Mouse (Mus musculus): ENCODE data around the gene Cbl.
"Not testable (repeated sequence)": the region's sequence is repeated elsewhere in the genome, so short reads cannot be mapped to it uniquely, and the experiment has no call there.

Gene Cbl

DNA sequence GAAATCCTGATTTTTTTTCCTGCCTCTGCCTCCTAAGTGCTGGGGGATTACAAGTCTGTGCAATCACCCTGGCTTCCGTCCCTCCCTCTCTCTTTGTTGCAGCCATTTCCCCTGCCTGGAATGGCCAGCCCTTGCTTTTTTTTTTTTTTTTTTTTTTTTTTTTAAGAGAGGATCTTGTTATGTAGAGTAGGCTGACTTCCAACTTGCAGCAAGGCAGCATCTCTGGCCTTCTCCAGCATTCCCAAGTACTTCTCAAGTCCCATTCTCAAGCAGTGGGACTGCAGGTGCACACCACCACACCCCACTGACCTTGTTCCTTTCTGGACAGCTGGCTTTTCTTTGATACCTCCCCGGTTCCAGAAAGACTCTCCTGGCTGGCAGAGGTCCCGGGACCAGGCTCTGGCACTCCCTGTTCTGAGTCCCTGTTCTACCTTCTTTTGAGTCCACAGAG is 106.5 kb downstream of the Cbl start:
- DNase-seq, result no peak

DNA sequence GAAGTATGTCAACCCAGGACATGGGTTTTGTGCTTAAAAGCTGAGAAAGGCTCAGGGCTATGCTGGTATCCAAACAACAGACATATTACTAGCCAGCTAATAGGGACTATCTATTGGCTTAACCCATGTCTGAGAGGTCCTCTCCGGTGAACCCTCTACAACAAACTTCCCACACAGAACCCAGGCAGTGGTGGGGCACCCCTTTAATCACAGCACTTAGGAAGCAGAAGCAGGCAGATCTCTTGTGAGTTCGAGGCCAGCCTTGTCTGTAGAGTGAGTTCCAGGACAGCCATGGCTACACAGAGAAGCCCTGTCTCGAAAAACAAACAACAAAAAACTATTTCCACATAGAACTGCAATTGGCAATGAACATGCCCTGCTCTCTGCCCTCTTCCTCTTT is 107.1 kb downstream of the Cbl start:
- DNase-seq, result no peak

DNA sequence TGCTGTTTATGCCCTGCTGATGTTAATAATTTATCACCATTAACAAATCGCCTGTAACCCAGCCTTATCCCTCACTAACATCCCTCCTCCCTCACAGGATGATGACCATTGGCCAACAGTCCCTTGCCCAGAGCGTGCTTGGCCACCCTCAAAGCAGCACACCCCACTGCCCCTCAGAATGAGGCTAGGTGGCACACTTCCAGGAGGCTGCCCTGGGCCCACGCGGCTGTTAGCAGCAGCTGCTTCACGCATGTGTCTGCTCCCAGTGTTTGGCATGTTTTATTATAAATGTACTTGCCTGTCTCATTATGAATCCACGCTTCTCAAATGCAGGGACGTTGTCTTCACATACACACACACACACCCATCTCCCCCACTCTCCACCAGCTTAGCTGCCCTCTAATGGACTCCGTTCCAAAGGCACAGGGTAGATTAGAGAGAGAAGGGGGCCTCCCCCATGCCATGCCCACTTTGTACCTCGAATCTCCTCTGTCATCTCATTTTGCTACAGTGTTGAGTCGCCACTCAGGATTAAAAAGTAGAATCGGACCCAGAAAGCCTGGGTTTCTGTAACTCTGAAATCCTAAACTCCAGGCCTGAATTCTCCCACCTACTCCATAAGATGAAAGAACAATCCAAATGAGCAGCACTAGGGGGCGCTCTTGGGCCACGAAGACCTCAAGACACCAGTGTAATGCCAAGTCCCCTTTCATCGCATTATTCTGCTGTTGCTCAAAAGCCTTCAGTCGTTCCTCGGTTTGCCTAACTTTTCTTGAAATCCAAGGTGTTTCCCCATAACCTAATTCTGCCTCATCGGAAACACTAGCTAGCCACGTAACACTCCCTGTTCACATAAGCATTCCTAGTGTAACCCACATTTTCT is 108.1 kb downstream of the Cbl start:
- peak; percentile 82 for DNase-seq

GRCm38 (mm10) chr9:44125026-44125425 is 108.8 kb downstream of the Cbl start:
- DNase-seq, result no peak

GRCm38 (mm10) chr9:44124317-44124716 is 109.5 kb downstream of the Cbl start:
- DNase-seq, result no peak

- no peak for DNase-seq
Observed at GRCm38 (mm10) chr9:44119948-44120465, 113.8 kb downstream of the Cbl start.

- DNase-seq, result no peak
Observed at GRCm38 (mm10) chr9:44119011-44119410, 114.8 kb downstream of the Cbl start.

GRCm38 (mm10) chr9:44116182-44116581 is 117.7 kb downstream of the Cbl start:
- DNase-seq, result no peak

DNA sequence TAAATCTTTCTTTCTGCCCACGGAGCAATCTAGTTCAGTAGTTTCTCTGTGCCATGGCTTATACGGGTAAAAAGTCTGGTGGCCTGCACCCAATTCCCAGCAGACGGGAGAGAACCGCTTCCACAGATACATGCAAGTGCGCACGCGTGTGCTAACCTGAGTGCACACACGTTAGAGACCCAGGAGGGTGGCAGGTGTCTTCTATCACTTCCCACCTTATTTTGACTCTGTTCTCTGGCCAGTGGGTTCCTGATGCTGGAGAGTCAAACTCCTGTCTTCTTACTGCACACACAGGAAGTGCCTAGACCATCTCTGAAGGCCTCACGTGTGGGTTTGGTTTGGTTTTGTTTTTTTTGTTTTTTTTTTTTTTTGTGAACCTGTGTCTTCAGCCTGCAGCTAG is 118.2 kb downstream of the Cbl start:
- no peak for DNase-seq

GRCm38 (mm10) chr9:44114453-44114852 is 119.4 kb downstream of the Cbl start:
- DNase-seq, result no peak

- DNase-seq, result peak; percentile 97
Observed at GRCm38 (mm10) chr9:44113105-44113789, 120.6 kb downstream of the Cbl start, which contains the start of the genes Gm49380 and Rnf26. Gene Gm49380 (minus strand): TSS chr9:44113500. Gene Rnf26 (minus strand): TSS chr9:44113517.

- DNase-seq, result not testable (repeated sequence)
Observed at GRCm38 (mm10) chr9:44111909-44112308, 121.9 kb downstream of the Cbl start.

- peak; percentile 68 for DNase-seq
Observed at GRCm38 (mm10) chr9:44109360-44110095, 124.3 kb downstream of the Cbl start.

DNA sequence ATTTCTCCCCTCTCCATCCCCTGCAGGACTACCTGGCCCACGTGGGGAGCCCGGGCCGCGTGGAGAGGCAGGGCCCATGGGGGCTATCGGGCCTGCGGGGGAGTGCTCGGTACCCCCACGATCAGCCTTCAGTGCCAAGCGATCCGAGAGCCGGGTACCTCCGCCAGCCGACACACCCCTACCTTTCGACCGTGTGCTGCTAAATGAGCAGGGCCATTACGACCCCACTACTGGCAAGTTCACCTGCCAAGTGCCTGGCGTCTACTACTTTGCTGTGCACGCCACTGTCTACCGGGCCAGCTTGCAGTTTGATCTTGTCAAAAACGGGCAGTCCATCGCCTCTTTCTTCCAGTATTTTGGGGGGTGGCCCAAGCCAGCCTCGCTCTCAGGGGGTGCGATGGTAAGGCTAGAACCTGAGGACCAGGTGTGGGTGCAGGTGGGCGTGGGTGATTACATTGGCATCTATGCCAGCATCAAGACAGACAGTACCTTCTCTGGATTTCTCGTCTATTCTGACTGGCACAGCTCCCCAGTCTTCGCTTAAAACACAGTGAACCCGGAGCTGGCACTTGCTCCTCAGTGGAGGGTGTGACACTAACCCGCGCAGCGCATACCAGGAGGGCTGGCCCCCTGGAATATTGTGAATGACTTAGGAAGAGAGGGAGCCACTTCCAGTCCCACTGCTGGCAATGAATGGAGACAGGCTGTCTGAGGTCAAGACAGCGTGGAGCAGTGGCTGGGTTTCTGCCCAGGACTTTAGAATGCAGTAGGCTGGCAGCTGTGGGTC is 125.4 kb downstream of the Cbl start:
- no peak for DNase-seq

DNA sequence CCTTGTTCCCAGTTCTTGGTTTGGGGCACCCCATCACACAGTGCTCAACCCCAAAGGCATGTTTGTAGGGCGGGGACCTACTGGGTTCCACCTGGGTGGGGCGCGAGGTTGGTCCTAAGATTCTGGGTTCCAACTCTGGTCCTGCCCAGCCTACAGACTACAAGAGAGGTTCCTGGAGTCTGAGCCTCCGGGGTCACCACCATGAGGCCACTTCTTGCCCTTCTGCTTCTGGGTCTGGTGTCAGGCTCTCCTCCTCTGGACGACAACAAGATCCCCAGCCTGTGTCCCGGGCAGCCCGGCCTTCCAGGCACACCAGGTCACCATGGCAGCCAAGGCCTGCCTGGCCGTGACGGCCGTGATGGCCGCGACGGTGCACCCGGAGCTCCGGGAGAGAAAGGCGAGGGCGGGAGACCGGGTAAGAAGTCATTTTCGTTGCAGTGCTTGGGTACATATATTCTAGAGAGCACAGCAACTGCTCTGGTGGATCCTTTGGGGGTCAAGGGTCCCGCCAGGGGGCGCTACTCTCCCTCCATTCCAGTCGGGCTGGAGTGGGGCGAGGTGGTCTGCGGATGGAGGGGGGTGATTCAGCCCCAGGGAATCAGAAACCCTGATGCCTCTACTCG is 126.2 kb downstream of the Cbl start:
- DNase-seq, result no peak

- DNase-seq, result peak; percentile 78
Observed at GRCm38 (mm10) chr9:44107110-44107509, 126.7 kb downstream of the Cbl start, which contains the start of gene C1qtnf5. Gene C1qtnf5 (plus strand): TSS chr9:44107245.

DNA sequence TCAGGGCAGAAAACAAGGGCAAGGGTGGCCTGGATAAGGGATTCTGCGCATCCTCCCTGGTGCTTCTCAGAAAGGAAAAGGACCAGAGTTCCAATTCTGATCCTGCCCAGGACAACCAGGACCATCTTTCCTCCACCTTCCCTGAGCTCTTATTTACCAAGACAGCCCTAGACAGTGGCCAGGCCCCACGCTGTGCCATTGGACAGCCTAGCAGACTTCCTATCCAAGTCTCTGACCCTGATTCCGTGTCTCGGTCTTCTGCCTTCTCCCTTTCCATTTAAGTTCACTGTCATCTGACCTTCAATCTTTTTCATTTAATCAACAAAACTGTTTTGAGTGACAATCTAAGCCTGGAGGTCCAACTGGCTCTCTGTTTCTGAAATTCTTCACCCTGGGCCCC is 127.3 kb downstream of the Cbl start:
- DNase-seq, result no peak

DNA sequence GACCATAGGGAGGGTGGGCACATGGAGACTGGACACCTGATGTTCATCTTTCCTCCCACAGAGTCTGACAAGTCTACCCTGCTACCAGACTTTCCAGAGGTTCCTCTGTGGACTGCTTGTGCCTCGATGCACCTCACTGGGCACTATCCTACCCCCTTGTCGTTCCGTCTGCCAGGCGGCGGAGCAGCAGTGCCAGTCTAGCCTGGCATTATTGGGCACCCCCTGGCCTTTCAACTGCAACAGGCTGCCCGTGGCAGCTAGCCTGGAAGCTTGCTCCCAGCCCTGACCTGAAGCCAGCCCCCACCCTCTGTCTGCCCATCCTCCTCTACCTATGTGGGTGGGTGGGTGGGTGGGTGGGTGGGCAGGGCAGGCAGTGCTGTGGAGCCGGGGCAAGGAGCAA is 127.7 kb downstream of the Cbl start:
- no peak for DNase-seq

GRCm38 (mm10) chr9:44105781-44106180 is 128.1 kb downstream of the Cbl start:
- no peak for DNase-seq

GRCm38 (mm10) chr9:44104881-44105280 is 129.0 kb downstream of the Cbl start:
- DNase-seq, result no peak

DNA sequence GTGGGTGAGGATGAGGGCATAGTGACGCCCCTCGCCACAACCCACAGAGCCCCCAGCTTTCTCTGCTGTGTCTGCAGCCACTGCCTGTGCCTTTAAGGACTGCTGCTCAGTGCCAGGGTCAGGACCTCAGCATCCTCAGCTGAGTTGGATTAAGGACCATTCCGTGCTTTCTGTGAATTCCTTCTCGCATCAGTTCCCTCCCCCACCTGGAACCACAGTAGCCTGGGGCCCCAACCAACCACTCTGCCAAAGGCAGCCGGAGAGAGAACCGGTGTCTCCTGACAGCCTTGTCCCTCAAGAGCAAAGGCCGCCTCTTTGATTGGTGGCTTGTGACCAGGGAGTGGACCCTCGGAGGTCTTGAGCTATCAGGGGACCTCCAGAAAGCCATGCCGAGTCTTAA is 132.4 kb downstream of the Cbl start, which contains the start of gene Mfrp:
TSS of gene Mfrp (plus strand) at position 240 of the 400 bp plus-strand sequence.
- no peak for DNase-seq
